Mouse (Mus musculus) splenic B cell, adult 2 months (primary cell): ENCODE results near the gene Cxcl12.

ENCODE experiments used
- DNase-seq: peaks from one replicate; pipeline ENCODE4 v3.0.0-alpha.2; 2011; ENCODE audit warnings: low read depth, low spot score
- H3K27me3 ChIP-seq: 2 replicates; pipeline ENCODE4 v1.6.1; 2012; ENCODE audit warnings: mild to moderate bottlenecking, low read length, moderate library complexity, mixed read lengths; ENCODE audit not compliant: control insufficient read depth, poor library complexity, insufficient read depth, severe bottlenecking
- H3K36me3 ChIP-seq: 2 replicates; pipeline ENCODE4 v1.6.1; 2012; ENCODE audit warnings: mild to moderate bottlenecking, low read length, moderate library complexity, mixed read lengths; ENCODE audit not compliant: control insufficient read depth, poor library complexity, insufficient read depth, severe bottlenecking

Gene Cxcl12

GRCm38 (mm10) chr6:117166581-117167425 is 1.5 kb upstream of the Cxcl12 start:
- peak; percentile 62 for DNase-seq
- Histone ChIP-seq H3K36me3 (no peaks in the 10 kb centered on the region), H3K27me3 (no peaks in the 10 kb centered on the region; the same call in 1 of the 2 replicates)

GRCm38 (mm10) chr6:117167426-117167730 is 957 bp upstream of the Cxcl12 start:
- Histone ChIP-seq H3K36me3 (no peaks in the 10 kb centered on the region), H3K27me3 (no peaks in the 10 kb centered on the region; the same call in 1 of the 2 replicates)
- DNase-seq, result no peak

GRCm38 (mm10) chr6:117169051-117169909 is 945 bp downstream of the Cxcl12 start:
- DNase-seq, result no peak
- Histone ChIP-seq H3K36me3 (no peaks in the 10 kb centered on the region), H3K27me3 (no peaks in the 10 kb centered on the region; the same call in 1 of the 2 replicates)

- no peaks in the 10 kb centered on the region for H3K36me3 ChIP-seq
- H3K27me3 ChIP-seq, result no peaks in the 10 kb centered on the region; the same call in 1 of the 2 replicates
- no peak for DNase-seq
Measured at GRCm38 (mm10) chr6:117169910-117170747, 1.8 kb downstream of the Cxcl12 start.

GRCm38 (mm10) chr6:117172358-117172757 is 4.0 kb downstream of the Cxcl12 start:
- H3K27me3 ChIP-seq, result no peaks in the 10 kb centered on the region; the same call in 1 of the 2 replicates
- no peak for DNase-seq
- H3K36me3 ChIP-seq, result no peaks in the 10 kb centered on the region

GRCm38 (mm10) chr6:117173876-117174275 is 5.5 kb downstream of the Cxcl12 start:
- Histone ChIP-seq H3K27me3 (no peaks in the 10 kb centered on the region; the same call in 1 of the 2 replicates), H3K36me3 (no peaks in the 10 kb centered on the region)
- peak; percentile 30 for DNase-seq

GRCm38 (mm10) chr6:117175113-117175793 is 6.9 kb downstream of the Cxcl12 start:
- Histone ChIP-seq H3K27me3 (no peaks in the 10 kb centered on the region; the same call in 1 of the 2 replicates), H3K36me3 (no peaks in the 10 kb centered on the region)
- no peak for DNase-seq

GRCm38 (mm10) chr6:117176406-117176805 is 8.1 kb downstream of the Cxcl12 start:
- no peaks in the 10 kb centered on the region for H3K36me3 ChIP-seq
- H3K27me3 ChIP-seq, result no peaks in the 10 kb centered on the region; the same call in 1 of the 2 replicates
- DNase-seq, result no peak

GRCm38 (mm10) chr6:117180303-117180702 is 12.0 kb downstream of the Cxcl12 start:
- no peaks in the 10 kb centered on the region for H3K27me3 ChIP-seq
- DNase-seq, result no peak

GRCm38 (mm10) chr6:117185381-117185780 is 17.0 kb downstream of the Cxcl12 start:
- no peaks in the 10 kb centered on the region for H3K36me3 ChIP-seq
- DNase-seq, result no peak
- H3K27me3 ChIP-seq, result no peaks in the 10 kb centered on the region

More at GRCm38 (mm10) chr6:117180303-117180702, 12.0 kb downstream of the Cxcl12 start:
- no peaks in the 10 kb centered on the region for H3K36me3 ChIP-seq

- no peak for DNase-seq
- Histone ChIP-seq H3K27me3 (no peaks in the 10 kb centered on the region), H3K36me3 (no peaks in the 10 kb centered on the region)
Measured at GRCm38 (mm10) chr6:117190453-117190852, 22.1 kb downstream of the Cxcl12 start.

GRCm38 (mm10) chr6:117191741-117192140 is 23.4 kb downstream of the Cxcl12 start:
- DNase-seq, result no peak
- Histone ChIP-seq H3K27me3 (no peaks in the 10 kb centered on the region), H3K36me3 (no peaks in the 10 kb centered on the region)

GRCm38 (mm10) chr6:117192678-117193077 is 24.3 kb downstream of the Cxcl12 start:
- Histone ChIP-seq H3K36me3 (no peaks in the 10 kb centered on the region), H3K27me3 (no peaks in the 10 kb centered on the region)
- no peak for DNase-seq

- no peaks in the 10 kb centered on the region for H3K27me3 ChIP-seq
- H3K36me3 ChIP-seq, result no peaks in the 10 kb centered on the region
- DNase-seq, result no peak
Measured at GRCm38 (mm10) chr6:117195270-117195669, 26.9 kb downstream of the Cxcl12 start.
